Mouse (Mus musculus) forebrain, embryonic 14.5 days (tissue): ENCODE data around the gene Rpp40. TPM values are rescaled to one million over a fixed set of nuclear protein-coding genes. Genes with fewer than 3 reads are reported as not detected.

Experiments
- ATAC-seq: fragments of 200-750 bp; cut with Nextera tagmentation; 2 replicates; pipeline ENCODE4 v1.8.0; 2017; ENCODE audit warnings: mild to moderate bottlenecking, moderate library complexity
- DNase-seq: peaks from one replicate; pipeline ENCODE4 v3.0.0-alpha.2; 2015; ENCODE audit warnings: low spot score
- H3K27ac ChIP-seq: fragments of 300-500 bp; sonication (generic); 2 replicates; pipeline ENCODE4 v1.5.1; 2014; ENCODE audit warnings: low read depth, mild to moderate bottlenecking, control low read depth, low read length, moderate library complexity
- H3K27me3 ChIP-seq: fragments of 300-500 bp; sonication (generic); replicated peaks from 2 replicates; pipeline ENCODE4 v1.6.1; 2014; ENCODE audit warnings: low read length, control low read depth, mixed read lengths; ENCODE audit not compliant: control insufficient read depth, insufficient read depth
- H3K36me3 ChIP-seq: fragments of 300-500 bp; sonication (generic); 2 replicates; pipeline ENCODE4 v1.6.1; 2014; ENCODE audit warnings: low read length, control low read depth; ENCODE audit not compliant: control insufficient read depth, insufficient read depth
- H3K4me1 ChIP-seq: fragments of 300-500 bp; sonication (generic); 2 replicates; pipeline ENCODE4 v1.6.1; 2014; ENCODE audit warnings: antibody characterized with exemption, low read length, control low read depth; ENCODE audit not compliant: control insufficient read depth, insufficient read depth
- H3K4me2 ChIP-seq: fragments of 300-500 bp; sonication (generic); 2 replicates; pipeline ENCODE4 v1.6.1; 2014; ENCODE audit warnings: mild to moderate bottlenecking, control low read depth, low read length
- H3K4me3 ChIP-seq: fragments of 300-500 bp; sonication (generic); 2 replicates; pipeline ENCODE4 v1.5.1; 2014; ENCODE audit warnings: low read depth, low read length, control low read depth
- H3K9ac ChIP-seq: fragments of 300-500 bp; sonication (generic); 2 replicates; pipeline ENCODE4 v1.6.1; 2014; ENCODE audit warnings: mild to moderate bottlenecking, low read length, control low read depth, moderate library complexity
- H3K9me3 ChIP-seq: fragments of 300-500 bp; sonication (generic); replicated peaks from 2 replicates; pipeline ENCODE4 v1.6.1; 2016; ENCODE audit warnings: low read length, control low read depth, mixed read lengths; ENCODE audit not compliant: control insufficient read depth
- WGBS: fragments of 180-500 bp; shearing (Covaris S2); extraction: QIAGEN DNeasy Blood & Tissue Kit; methylation state at CpG from one replicate; pipeline ENCODE4 v1.1.7; 2014; 5-methylcytosine and 5-hydroxymethylcytosine counted together
- polyA plus RNA-seq: library from polyadenylated mRNA; unstranded; fragments of >200 nt; fragmentation: Nextera tagmentation; extraction: Ambion mirVana; gene quantifications from 2 replicates; pipeline ENCODE4 v1.2.1, GENCODE M21; 2014

Rpp40 gene
- 7.8 and 9.2 TPM in 2 replicates for polyA plus RNA-seq

DNA sequence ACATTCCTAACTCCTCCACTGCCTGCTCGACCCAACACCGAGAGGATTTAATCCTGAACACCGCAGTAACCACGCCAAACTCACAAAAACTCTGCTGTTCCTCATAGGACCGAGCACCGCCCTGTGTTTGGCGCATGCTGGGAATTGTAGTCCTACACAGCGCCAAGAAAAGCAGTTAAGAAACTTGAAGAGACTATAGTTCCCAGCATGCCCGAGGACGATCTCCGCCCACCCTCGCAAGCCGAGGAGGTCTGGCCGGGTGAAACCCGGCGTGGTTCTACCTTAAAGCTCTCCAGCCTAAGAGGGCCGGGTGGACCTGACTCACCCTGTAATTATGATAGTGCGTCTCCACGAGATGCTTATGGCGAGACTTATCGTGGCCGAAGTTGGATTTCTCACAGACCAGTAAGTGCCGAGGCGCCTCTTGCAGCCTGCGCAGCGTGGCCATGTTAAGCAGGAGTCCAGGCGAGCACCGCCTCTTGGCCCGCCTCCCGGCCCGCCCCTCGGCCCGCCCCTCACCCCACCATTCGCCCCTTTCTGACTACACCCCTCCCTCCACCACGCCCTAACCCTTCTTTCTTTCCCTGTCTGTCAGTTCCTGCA lies at the start of gene Rpp40:
Rpp40 (minus strand) TSS at position 481 of the 603 bp plus-strand sequence.
- H3K9me3 ChIP-seq: no peaks in the 10 kb centered on the region
- H3K4me2 ChIP-seq: peak within 1 kb of the TSS; percentile 63
- H3K4me3 ChIP-seq: peak within 1 kb of the TSS; percentile 60
- peak; percentile 100 for ATAC-seq
- H3K4me1 ChIP-seq: no peaks in the 10 kb centered on the region
- H3K27ac ChIP-seq: no peak within 1 kb of the TSS
- H3K27me3 ChIP-seq: no peaks in the 10 kb centered on the region
- under 1% methylated on average over 35 of the region's 35 CpGs for WGBS
- DNase-seq: peak; percentile 97
- peak within 1 kb of the TSS; percentile 65 for H3K9ac ChIP-seq
- no peaks in the 10 kb centered on the region for H3K36me3 ChIP-seq

GRCm38 (mm10) chr13:35949814-35950455 lies 43.8 kb upstream of the Rpp40 start:
- Histone ChIP-seq H3K27ac (no peak overlapping the region), H3K9me3 (no peaks in the 10 kb centered on the region), H3K4me3 (no peak overlapping the region), H3K9ac (no peak overlapping the region), H3K4me2 (no peak overlapping the region), H3K36me3 (no peaks in the 10 kb centered on the region), H3K27me3 (no peaks in the 10 kb centered on the region), H3K4me1 (no peaks in the 10 kb centered on the region)
- 88% methylated on average over 17 of the region's 17 CpGs for WGBS
- no peak for DNase-seq
- ATAC-seq: no peak

DNA sequence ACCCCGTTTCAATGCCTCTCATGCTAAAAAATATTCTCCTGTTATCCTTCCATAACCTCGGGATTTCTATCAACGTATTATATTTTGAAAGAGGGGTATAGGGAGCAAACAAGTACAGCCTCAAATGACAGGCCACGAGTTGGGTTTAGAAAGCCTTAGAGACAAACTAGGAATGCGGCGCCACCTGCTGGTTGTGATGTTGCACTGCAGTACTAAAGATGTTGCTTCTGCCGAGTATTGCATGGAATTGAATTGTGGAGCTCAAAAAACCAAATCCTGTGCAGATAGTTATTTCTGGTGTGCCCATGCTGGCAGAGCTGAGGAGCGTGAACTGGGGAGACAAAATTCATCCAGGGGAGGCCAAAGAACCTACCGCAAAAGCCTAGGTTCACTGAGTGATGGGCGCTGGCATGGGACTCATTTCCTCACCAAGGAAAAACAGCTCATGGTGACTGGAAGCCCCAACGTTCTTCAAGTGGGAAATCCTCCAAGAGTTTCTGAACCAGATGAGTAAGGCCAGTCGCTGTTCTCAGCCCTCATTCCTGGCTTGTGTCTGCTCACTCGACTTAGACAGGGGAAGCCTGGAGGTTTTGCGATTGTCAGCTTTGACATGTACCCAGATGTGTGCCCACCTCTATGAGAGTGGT lies 41.3 kb upstream of the Rpp40 start:
- no peaks in the 10 kb centered on the region for H3K4me1 ChIP-seq
- peak; percentile 54 for ATAC-seq
- no peaks in the 10 kb centered on the region for H3K36me3 ChIP-seq
- H3K9ac ChIP-seq: no peak overlapping the region
- no peak overlapping the region for H3K4me3 ChIP-seq
- H3K27ac ChIP-seq: no peak overlapping the region
- 25% methylated on average over 14 of the region's 14 CpGs for WGBS
- no peak overlapping the region for H3K4me2 ChIP-seq
- peak; percentile 90 for DNase-seq
- no peaks in the 10 kb centered on the region for H3K9me3 ChIP-seq
- no peaks in the 10 kb centered on the region for H3K27me3 ChIP-seq

- Histone ChIP-seq H3K27ac (no peak overlapping the region), H3K27me3 (no peaks in the 10 kb centered on the region), H3K9me3 (no peaks in the 10 kb centered on the region), H3K4me3 (no peak overlapping the region), H3K9ac (no peak overlapping the region), H3K4me2 (no peak overlapping the region), H3K4me1 (no peaks in the 10 kb centered on the region), H3K36me3 (no peaks in the 10 kb centered on the region)
- DNase-seq (no peak), ATAC-seq (no peak)
- WGBS: 74% methylated on average over 20 of the region's 20 CpGs
These were observed 40.6 kb upstream of the Rpp40 start for GRCm38 (mm10) chr13:35946659-35947353.

DNA sequence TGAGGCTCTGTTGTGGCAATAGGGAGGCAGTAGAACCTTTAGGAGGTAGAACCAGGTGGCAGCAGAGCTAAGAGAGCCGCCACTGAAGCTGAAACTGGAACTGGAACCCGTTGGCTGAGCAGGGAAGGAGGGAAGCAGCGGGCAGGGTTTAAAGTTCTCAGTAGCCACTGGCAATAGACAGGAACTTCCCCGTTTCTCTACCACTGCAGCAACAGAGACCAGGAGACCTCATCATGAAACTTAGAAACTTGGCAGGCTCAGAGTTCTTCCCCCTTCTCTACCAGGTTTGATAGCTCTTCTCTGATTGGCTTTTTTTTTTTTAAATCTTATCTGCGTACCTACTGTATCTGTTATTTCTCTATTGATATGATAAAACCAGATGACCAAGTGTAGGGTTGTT lies 34.8 kb upstream of the Rpp40 start:
- Histone ChIP-seq H3K27ac (no peak overlapping the region), H3K4me2 (no peak overlapping the region), H3K9me3 (no peaks in the 10 kb centered on the region), H3K36me3 (no peaks in the 10 kb centered on the region), H3K4me3 (no peak overlapping the region), H3K4me1 (no peaks in the 10 kb centered on the region), H3K9ac (no peak overlapping the region), H3K27me3 (no peaks in the 10 kb centered on the region)
- DNase-seq: no peak
- no peak for ATAC-seq
- whole genome bisulfite sequencing: 83% methylated on average over 5 of the region's 5 CpGs

DNA sequence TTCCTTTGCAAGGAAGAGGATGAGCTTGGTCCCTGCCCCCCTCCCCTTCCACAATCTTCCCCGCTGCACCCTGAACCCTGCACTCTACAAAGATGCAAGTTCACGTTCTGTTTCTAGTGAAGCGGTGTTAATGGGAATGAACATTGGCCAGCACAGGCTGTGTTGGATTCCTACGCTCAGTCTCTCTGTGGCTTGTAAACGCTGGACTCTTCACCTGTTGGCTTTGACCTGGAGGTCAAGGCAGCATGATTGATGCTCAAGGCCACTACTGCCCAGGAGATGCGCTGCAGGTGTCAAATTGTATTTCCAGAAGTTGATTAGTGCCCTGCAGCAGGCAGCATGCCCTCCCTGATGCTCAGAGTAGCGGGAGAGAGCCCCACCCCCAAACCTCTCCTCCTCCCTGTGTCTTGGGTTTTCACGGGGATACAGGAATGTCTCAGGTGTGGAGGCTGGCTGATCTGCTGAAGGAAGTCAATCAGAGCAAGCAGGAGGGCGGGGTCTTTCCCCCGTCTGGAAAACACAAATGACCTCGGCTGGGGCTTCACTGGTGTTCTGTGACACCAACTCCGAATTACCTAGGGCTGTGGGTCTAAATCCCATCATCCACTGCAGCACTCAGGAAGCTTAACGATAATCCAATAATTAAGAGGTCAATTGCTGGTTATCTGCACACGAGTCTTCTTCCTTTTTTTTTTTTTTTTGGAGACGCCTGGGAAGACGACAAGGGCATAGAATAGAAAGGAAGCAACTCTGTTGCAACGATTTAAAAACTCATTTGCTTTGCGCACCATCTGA lies 33.9 kb upstream of the Rpp40 start:
- H3K4me1 ChIP-seq: no peaks in the 10 kb centered on the region
- ATAC-seq (no peak), DNase-seq (no peak)
- no peak overlapping the region for H3K4me3 ChIP-seq
- no peaks in the 10 kb centered on the region for H3K36me3 ChIP-seq
- H3K27ac ChIP-seq: no peak overlapping the region
- H3K9ac ChIP-seq: no peak overlapping the region
- H3K4me2 ChIP-seq: no peak overlapping the region
- no peaks in the 10 kb centered on the region for H3K27me3 ChIP-seq
- WGBS: 70% methylated on average over 18 of the region's 18 CpGs
- no peaks in the 10 kb centered on the region for H3K9me3 ChIP-seq

- WGBS: 78% methylated on average over 2 of the region's 2 CpGs
- Histone ChIP-seq H3K27me3 (no peaks in the 10 kb centered on the region), H3K4me2 (no peak overlapping the region), H3K36me3 (no peaks in the 10 kb centered on the region), H3K4me1 (no peaks in the 10 kb centered on the region), H3K9me3 (no peaks in the 10 kb centered on the region), H3K4me3 (no peak overlapping the region), H3K9ac (no peak overlapping the region), H3K27ac (no peak overlapping the region)
- ATAC-seq (no peak), DNase-seq (peak; percentile 48)
These were observed 31.8 kb upstream of the Rpp40 start for GRCm38 (mm10) chr13:35937991-35938390.

DNA sequence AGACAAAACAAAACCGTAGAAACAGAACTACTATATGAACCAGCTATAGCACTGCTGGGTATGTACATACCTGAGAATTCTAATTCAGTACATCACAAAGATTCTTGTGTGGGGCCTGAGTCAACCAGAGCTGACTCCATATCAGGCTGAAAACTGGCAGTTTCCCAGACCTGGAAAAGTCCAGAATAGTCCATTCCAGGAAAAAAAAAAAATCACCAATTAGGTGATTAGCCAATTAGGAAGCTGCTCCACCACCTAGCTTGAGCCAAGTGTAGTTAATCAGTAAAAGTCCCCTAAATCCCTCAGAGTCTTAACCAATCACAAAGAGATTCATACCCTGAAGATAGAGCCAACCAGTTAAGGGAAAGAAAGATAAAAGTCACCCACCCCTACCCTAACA lies 5.3 kb upstream of the Rpp40 start:
- Histone ChIP-seq H3K4me1 (no peaks in the 10 kb centered on the region), H3K27me3 (no peaks in the 10 kb centered on the region), H3K9me3 (no peaks in the 10 kb centered on the region), H3K4me2 (no peak overlapping the region), H3K36me3 (no peaks in the 10 kb centered on the region), H3K9ac (no peak overlapping the region), H3K27ac (no peak overlapping the region), H3K4me3 (no peak overlapping the region)
- DNase-seq (no peak), ATAC-seq (no peak)
- WGBS: 83% methylated on average over 1 of the region's 1 CpGs
